Mouse (Mus musculus) erythroblast, embryonic 14.5 days (primary cell): ENCODE data around the gene 1700030J22Rik.

Experiments used
- GATA1 ChIP-seq: IDR thresholded peaks from 2 replicates; pipeline ENCODE4 v1.6.1; 2012; ENCODE audit warnings: low read length, inconsistent platforms, mixed read lengths
- TAL1 ChIP-seq: IDR thresholded peaks from 3 replicates; pipeline ENCODE4 v1.6.1; 2012; ENCODE audit warnings: low read length, inconsistent platforms, mixed read lengths

DNA sequence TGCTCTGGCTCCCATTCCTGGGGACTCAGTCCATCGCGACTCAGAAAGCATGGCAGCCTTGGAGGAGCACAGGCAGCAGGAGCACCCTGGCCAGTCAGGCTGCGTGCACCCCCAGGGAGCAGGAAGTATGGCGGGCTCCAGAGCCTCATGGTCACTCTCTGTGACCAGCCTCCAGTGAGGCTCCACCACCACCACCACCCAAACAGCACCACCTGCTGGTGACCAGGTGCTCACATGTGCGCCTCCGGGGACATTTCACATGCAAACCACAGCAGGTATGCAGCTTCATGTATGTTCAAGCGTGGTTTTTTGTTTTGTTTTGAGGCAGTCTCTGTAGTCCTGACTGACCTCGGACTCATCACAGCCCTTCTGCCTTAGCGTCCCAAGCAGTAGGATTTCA is 50.9 kb downstream of the 1700030J22Rik start:
- TF ChIP-seq TAL1 (no peak), GATA1 (no peak)
